In the genomic region with DNA sequence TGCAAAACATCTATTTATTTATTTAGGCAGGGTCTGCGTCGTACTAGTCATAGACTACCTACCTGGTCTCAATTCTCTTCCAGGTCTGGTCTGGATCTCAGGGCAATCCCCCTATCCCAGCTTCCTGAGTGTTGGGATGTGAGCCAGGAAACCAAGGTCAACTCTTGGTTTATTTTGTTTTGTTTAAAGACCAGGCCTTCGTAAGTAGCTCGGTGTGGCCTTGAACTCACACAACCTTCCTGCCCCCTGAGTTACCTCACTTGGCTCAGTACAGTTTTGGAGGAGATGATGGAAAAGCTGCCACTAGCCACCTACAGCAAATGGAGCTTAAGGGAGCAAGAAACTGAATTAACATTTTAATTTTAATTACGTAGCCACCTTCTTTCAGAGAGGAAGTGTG, we compare ENCODE assay signal across 24 mouse cellular contexts. TPM values are rescaled to one million over a fixed set of nuclear protein-coding genes. Genes with fewer than 3 reads are reported as not detected.
A peak's percentile ranks its signal among the peaks of the same experiment; 100 is the strongest.
DNase-seq lines count a peak whose midpoint lies in the region; ATAC-seq and TF ChIP-seq lines count a peak whose summit lies in the region.
"Had no signal": no experiment of that assay in that cellular context is flagged by ENCODE, and none has a peak within 500 bp of the region (broad histone marks: within the 10 kb centered on the region; RNA-seq: fewer than 3 reads in every experiment).

No protein-coding gene starts in this region.

- H3K4me3 ChIP-seq in liver, adult 2 months (ENCODE audit: insufficient read depth, low read depth, low read length): no peak overlapping the region
- no peak overlapping the region for H3K4me3 ChIP-seq in liver, embryonic 11.5 days (ENCODE audit: low read depth, low read length)
- H3K4me3 ChIP-seq in liver, postnatal 0 days (ENCODE audit: low read depth, low read length): no peak overlapping the region
- no peak overlapping the region for H3K4me3 ChIP-seq in hindbrain, embryonic 14.5 days (replicated peaks; ENCODE audit: low read length)
- H3K4me3 ChIP-seq: embryonic facial prominence, embryonic 10.5 days; embryonic facial prominence, embryonic 12.5 days; forebrain, embryonic 13.5 days; forebrain, embryonic 15.5 days had no signal

- peak overlapping the region; percentile 41; the same call in 1 of the 2 replicates for H3K27ac ChIP-seq in liver, adult 2 months (replicated peaks; ENCODE audit: insufficient read depth, low read depth, low read length)
- no peak overlapping the region for H3K27ac ChIP-seq in liver, embryonic 11.5 days (ENCODE audit: low read depth, low read length)
- no peak overlapping the region for H3K27ac ChIP-seq in liver, postnatal 0 days (ENCODE audit: low read depth)
- H3K27ac ChIP-seq in hindbrain, embryonic 14.5 days: no peak overlapping the region
- H3K27ac ChIP-seq: embryonic facial prominence, embryonic 10.5 days; embryonic facial prominence, embryonic 12.5 days; forebrain, embryonic 13.5 days; forebrain, embryonic 15.5 days had no signal

- peak; percentile 33 for DNase-seq in adrenal gland, adult 8-10 months
- DNase-seq in adrenal gland, postnatal 25 days: no peak
- peak; percentile 82 for DNase-seq in liver, adult 2 months (ENCODE audit: extremely low read depth, low read depth, low spot score)
- DNase-seq in liver, embryonic 11.5 days (ENCODE audit: low spot score): no peak
- no peak for DNase-seq in liver, postnatal 0 days
- DNase-seq in liver: no peak
- DNase-seq in hindbrain, embryonic 14.5 days (ENCODE audit: low spot score): no peak
- DNase-seq: adrenal gland, postnatal 10 days; adrenal gland, postnatal 36 days; B cell, adult 2 months; cerebellum, adult 11-12 months; cerebellum, adult 2 months; cerebellum, adult 9-10 months; cerebellum, postnatal 10 days; cerebellum, postnatal 25 days; forebrain, postnatal 0 days had no signal

- peaks cover 65% of the 10 kb centered on the region for H3K36me3 ChIP-seq in liver, adult 2 months (ENCODE audit: control insufficient read depth, insufficient read depth, low read length)
- H3K36me3 ChIP-seq in liver, embryonic 11.5 days (ENCODE audit: control insufficient read depth, insufficient read depth, low read length): no peaks in the 10 kb centered on the region; the same call in 1 of the 2 replicates
- H3K36me3 ChIP-seq in liver, postnatal 0 days (replicated peaks; ENCODE audit: insufficient read depth, low read length): peaks cover 33% of the 10 kb centered on the region
- no peaks in the 10 kb centered on the region for H3K36me3 ChIP-seq in hindbrain, embryonic 14.5 days (replicated peaks; ENCODE audit: control insufficient read depth, insufficient read depth)
- H3K36me3 ChIP-seq: forebrain, embryonic 15.5 days had no signal

- TF ChIP-seq EP300 in liver, postnatal 0 days (IDR thresholded peaks at IDR 0.05; ENCODE audit: low read depth): no peak

- no peak overlapping the region for H3K4me2 ChIP-seq in liver, embryonic 11.5 days
- no peak overlapping the region for H3K4me2 ChIP-seq in liver, postnatal 0 days (ENCODE audit: low read depth, low read length)
- H3K4me2 ChIP-seq in hindbrain, embryonic 14.5 days (replicated peaks): no peak overlapping the region
- H3K4me2 ChIP-seq: embryonic facial prominence, embryonic 12.5 days; forebrain, embryonic 13.5 days; forebrain, embryonic 15.5 days had no signal

- no peak for TF ChIP-seq CTCF in liver, adult 2 months (IDR thresholded peaks at IDR 0.05; ENCODE audit: low read depth, low read length)
- no peak for TF ChIP-seq CTCF in liver, postnatal 0 days (IDR thresholded peaks at IDR 0.05; ENCODE audit: low read depth)

- no peak for ATAC-seq in liver, embryonic 11.5 days (replicated peaks; ENCODE audit: low FRiP score)
- peak; percentile 33; the same call in 1 of the 2 replicates for ATAC-seq in liver, postnatal 0 days
- ATAC-seq in hindbrain, embryonic 14.5 days (ENCODE audit: low FRiP score): no peak
- ATAC-seq: activated CD4-positive, CD25-positive, alpha-beta regulatory T cell, adult 4 months; CD4-positive, CD25-positive, alpha-beta regulatory T cell, adult 4 months; forebrain, embryonic 13.5 days; forebrain, embryonic 15.5 days; forebrain, postnatal 0 days had no signal

- no peak for TF ChIP-seq POLR2A in liver, adult 2 months (IDR thresholded peaks at IDR 0.05; ENCODE audit: extremely low read depth, insufficient read depth, low read length)

- H3K4me1 ChIP-seq in liver, adult 2 months (ENCODE audit: control insufficient read depth, insufficient read depth, low read length): peaks cover 17% of the 10 kb centered on the region
- H3K4me1 ChIP-seq in liver, embryonic 11.5 days (replicated peaks; ENCODE audit: control insufficient read depth, insufficient read depth, low read length): peaks cover 5% of the 10 kb centered on the region
- H3K4me1 ChIP-seq in liver, postnatal 0 days (ENCODE audit: insufficient read depth): 0 out of 2 replicates have a peak, but pooled peaks cover 2% of the 10 kb centered on the region
- H3K4me1 ChIP-seq in hindbrain, embryonic 14.5 days (replicated peaks; ENCODE audit: control insufficient read depth, insufficient read depth, low read length): no peaks in the 10 kb centered on the region
- H3K4me1 ChIP-seq: embryonic facial prominence, embryonic 10.5 days; embryonic facial prominence, embryonic 12.5 days; forebrain, embryonic 13.5 days; forebrain, embryonic 15.5 days had no signal

- H3K79me2 ChIP-seq in liver, adult 2 months (ENCODE audit: control insufficient read depth, insufficient read depth, low read length): peaks cover 24% of the 10 kb centered on the region

- H3K9me3 ChIP-seq in liver, embryonic 11.5 days (ENCODE audit: control insufficient read depth, low read length): no peaks in the 10 kb centered on the region
- H3K9me3 ChIP-seq in liver, postnatal 0 days (ENCODE audit: low read length): no peaks in the 10 kb centered on the region; the same call in 1 of the 2 replicates
- peaks cover 16% of the 10 kb centered on the region for H3K9me3 ChIP-seq in hindbrain, embryonic 14.5 days (ENCODE audit: control insufficient read depth, low read length)
- H3K9me3 ChIP-seq: forebrain, embryonic 15.5 days had no signal

- no peak overlapping the region for H3K9ac ChIP-seq in liver, adult 2 months (ENCODE audit: low read depth, low read length)
- H3K9ac ChIP-seq in liver, embryonic 11.5 days (ENCODE audit: low read depth, low read length): no peak overlapping the region
- H3K9ac ChIP-seq in liver, postnatal 0 days (replicated peaks): no peak overlapping the region
- H3K9ac ChIP-seq in hindbrain, embryonic 14.5 days: no peak overlapping the region
- H3K9ac ChIP-seq: embryonic facial prominence, embryonic 12.5 days; forebrain, embryonic 13.5 days; forebrain, embryonic 15.5 days; forebrain, postnatal 0 days had no signal

- H3K27me3 ChIP-seq in liver, adult 2 months (ENCODE audit: control insufficient read depth, insufficient read depth, low read length): no peaks in the 10 kb centered on the region
- no peaks in the 10 kb centered on the region for H3K27me3 ChIP-seq in liver, embryonic 11.5 days (replicated peaks; ENCODE audit: control insufficient read depth, insufficient read depth, low read length)
- no peaks in the 10 kb centered on the region for H3K27me3 ChIP-seq in liver, postnatal 0 days (ENCODE audit: insufficient read depth, low read length)
- no peaks in the 10 kb centered on the region for H3K27me3 ChIP-seq in hindbrain, embryonic 14.5 days (ENCODE audit: control insufficient read depth, insufficient read depth, low read length)
- H3K27me3 ChIP-seq: CH12.LX; embryonic facial prominence, embryonic 12.5 days; forebrain, embryonic 13.5 days; forebrain, embryonic 15.5 days had no signal

- WGBS in liver, adult 2 months: 39% methylated on average over 5 of the region's 5 CpGs
- WGBS in liver, embryonic 11.5 days: 82% methylated on average over 5 of the region's 5 CpGs
- WGBS in liver, postnatal 0 days (ENCODE audit: insufficient replicate concordance): 70% methylated on average over 5 of the region's 5 CpGs
- 89% methylated on average over 5 of the region's 5 CpGs for WGBS in hindbrain, embryonic 14.5 days

RNA-seq across cellular contexts. Expression of a gene that starts 24.1 kb away (rescaled TPM):
- total RNA-seq in adrenal gland, adult 8-10 months (2022): 1 to 10 TPM in 1 of 4 experiments, under 1 TPM in 3; 0.28 to 2.3 (median 0.54) TPM
- 0.79 and 1.00 TPM in 2 replicates for total RNA-seq in adrenal gland, postnatal 25 days (2021)
- total RNA-seq in liver, adult 2 months (2014; rRNA removed): 0.65 and 0.67 TPM in 2 replicates
- polyA plus RNA-seq in liver, adult 2 months (2012; rRNA removed): not detected in 2 replicates
- polyA plus RNA-seq in liver, embryonic 11.5 days (2014; fragmentation: Nextera tagmentation; extraction: Ambion mirVana): not detected in 2 replicates
- 0.20 TPM in 1 of 2 replicates, not detected in the other for polyA plus RNA-seq in liver, postnatal 0 days (2015; fragmentation: Nextera tagmentation; extraction: Ambion mirVana)
- polyA plus RNA-seq in hindbrain, embryonic 14.5 days (2014; fragmentation: Nextera tagmentation; extraction: Ambion mirVana): 0.26 TPM in 1 of 2 replicates, not detected in the other
- total RNA-seq: adrenal gland, postnatal 10 days; forebrain, postnatal 0 days; MEL had no signal
- polyA plus RNA-seq: CD4-positive, CD25-positive, alpha-beta regulatory T cell, adult 4 months; cerebellum, adult 2 months; embryonic facial prominence, embryonic 10.5 days; embryonic facial prominence, embryonic 12.5 days; forebrain, embryonic 13.5 days; forebrain, postnatal 0 days had no signal

Comparison
In these comparisons a context has a peak if more than half of its experiments do, and no peak if none do; other contexts are left out.
1. DNase-seq: peak in adrenal gland, adult 8-10 months (single experiment) and liver, adult 2 months (single experiment); none in adrenal gland, postnatal 25 days (single experiment), liver, embryonic 11.5 days (single experiment), liver, postnatal 0 days (single experiment), liver (single experiment) and hindbrain, embryonic 14.5 days (single experiment).